Mouse (Mus musculus) heart, postnatal 14 days (tissue): ENCODE measurements at regions not wholly inside any gene's neighbourhood (a gene's known extent, or its start where the extent isn't known, plus 50 kb on each side); places are given as distances from the start of the nearest gene placed in this dataset.

Experiments used
- DNase-seq, 2 experiments: peaks; one replicate each; pipeline ENCODE4 v3.0.0; 2021 to 2022
- intact Hi-C: fragments of 180-260 bp; cut with DNase I; formaldehyde crosslinking; loops from one replicate; pipeline ENCODE4 v1.15.1; 2025

DNA sequence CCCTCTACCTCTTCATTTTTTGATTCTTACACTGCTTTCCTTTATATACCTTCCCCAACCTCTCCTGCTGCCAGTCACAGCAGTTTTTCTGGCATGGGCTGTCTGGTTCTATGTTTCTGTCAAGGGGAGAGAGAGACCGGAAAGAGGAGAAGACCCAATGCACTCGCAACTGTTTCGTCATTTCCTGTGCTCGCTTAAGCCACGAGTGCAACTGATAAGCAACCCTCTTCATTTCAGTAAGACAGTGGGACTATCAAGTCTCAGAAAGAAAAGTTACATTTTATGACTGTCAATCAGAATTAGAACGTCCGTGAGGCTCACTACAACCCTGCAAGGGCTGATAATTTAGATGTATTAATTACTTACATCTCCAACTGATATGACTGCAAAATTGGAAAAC, 312.2 kb downstream of the Etnk1 start:
- intact Hi-C loops, result no loop called here

DNA sequence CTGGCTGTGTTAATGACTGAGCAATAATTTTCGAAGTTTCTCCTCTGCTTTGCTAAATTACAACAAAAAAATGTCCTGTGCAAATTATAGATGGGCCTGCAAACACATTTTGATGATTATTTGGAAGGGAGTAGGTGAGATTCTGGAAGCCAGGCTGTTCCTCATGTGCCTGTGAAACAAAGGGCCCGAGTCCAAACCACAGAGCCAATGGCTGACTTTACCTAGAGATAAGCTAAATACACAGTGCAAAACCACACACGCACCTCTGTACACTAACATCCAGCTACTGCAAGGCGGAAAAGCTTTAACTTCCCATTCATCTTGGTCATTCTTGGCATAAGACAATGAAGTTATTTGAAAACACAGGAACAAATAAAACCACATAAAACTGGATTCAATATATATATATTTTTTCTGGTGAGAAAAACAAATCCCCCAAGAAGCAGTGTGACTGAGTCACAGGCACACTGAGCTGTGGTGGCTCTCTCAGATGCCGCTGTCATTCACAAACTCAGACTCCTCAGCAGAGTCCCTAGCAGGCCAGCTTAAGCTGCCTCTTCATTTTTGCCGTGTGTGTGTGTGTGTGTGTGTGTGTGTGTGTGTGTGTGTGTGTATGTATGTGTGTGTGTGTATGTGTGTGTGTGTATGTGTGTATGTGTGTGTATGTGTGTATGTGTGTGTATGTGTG, 312.8 kb downstream of the Etnk1 start:
- no peak for DNase-seq
- intact Hi-C loops, result no loop called here

More for the DNA sequence above, 312.2 kb downstream of the Etnk1 start:
- DNase-seq, result no peak

DNA sequence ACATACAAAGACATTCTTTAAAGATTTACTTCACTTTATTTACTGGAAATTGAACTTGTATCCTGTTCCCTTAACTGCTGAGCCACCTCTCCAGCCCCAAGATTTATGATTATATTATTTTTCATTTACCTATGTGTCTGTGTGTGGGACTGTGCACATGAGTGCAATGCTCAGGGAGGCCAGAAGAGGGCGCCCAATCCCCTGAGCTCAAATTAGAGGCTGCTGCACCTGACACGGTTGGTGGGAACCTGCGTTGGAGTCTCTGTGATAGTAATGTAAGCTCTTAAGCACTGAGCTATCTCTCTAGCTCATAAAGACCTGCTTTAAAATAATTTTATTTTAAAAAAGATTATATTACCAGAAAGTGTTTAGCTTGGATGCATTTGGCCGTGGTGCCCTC, 315.3 kb downstream of the Etnk1 start:
- intact Hi-C loops, result no loop called here
- no peak for DNase-seq

DNA sequence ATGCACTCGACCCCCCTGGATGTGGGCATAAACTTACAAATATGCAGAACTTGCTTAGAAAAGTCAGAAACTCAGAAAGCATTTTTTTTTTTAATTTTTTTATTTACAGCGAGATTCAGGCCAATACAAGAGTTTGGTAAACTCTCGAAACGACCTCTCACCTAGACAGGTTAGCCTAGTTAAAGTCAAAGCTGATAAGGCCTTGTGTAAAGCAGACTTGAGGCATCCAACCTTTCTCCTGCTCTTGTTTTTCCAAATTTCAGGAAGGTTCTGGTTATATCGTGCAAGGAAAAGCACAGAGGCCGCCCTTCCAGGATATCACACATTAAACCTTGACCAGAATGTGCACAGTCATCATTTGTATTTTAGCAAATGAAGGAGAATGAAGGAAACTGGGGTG, 315.8 kb downstream of the Etnk1 start:
- intact Hi-C loops, result no loop called here
- no peak for DNase-seq

DNA sequence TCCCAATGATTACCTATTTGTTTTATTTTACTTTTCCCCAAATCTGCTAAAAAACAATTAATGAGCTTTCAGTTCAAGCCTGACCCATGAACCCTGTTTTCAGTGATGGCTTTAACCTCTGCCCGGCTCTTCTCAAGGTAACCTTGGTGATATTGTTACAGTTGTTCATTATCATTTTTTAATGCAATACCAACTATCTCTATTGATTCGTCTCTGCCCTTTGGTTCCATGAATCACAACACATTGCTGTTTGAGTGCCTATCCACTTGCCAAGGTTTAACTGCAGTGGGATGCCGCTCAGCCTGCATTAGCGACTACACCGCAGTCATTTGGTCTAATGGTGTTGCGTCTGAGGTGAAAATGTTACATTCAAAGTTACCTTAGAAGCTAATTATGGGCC, 317.9 kb downstream of the Etnk1 start:
- DNase-seq, result no peak
- intact Hi-C loops, result no loop called here

DNA sequence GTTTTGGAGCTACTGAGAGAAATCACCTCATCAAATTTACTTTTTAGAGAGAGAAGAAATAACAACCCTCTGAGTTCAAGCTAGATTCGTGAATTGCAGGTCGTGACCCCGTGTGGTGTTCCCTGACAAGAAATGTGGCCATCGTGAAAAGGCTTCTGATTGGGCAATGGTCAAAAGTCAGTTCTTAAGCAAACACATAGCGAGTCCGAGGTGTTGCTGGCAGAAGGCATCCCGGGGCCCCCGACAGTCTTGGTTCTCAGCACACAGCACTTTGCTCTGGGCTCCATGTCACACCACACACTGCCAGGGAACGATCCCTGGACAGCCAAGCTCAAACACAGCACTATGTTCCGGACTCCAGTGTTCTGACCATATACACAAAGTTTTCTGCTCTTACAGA, 320.0 kb downstream of the Etnk1 start:
- intact Hi-C loops, result no loop called here
- no peak for DNase-seq

DNA sequence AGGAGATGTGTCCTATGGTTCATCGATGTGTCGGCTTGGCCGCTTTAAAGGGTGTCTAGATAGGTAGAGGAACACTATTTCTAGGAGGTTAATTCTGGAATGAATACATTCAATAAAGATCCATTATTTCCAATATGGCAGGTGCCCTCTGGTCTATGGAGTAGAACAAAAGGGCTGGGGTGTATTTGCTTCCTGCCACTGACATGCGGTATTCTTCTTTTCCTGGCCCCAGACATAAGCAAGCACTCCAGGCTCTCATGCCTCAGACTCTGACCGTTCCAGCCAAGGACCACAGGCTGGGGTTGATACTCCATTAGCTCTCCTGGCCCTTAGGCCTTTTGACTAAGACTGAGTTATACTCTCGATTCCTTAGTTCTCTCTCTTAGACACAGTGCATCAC, 323.0 kb downstream of the Etnk1 start:
- no peak for DNase-seq

DNA sequence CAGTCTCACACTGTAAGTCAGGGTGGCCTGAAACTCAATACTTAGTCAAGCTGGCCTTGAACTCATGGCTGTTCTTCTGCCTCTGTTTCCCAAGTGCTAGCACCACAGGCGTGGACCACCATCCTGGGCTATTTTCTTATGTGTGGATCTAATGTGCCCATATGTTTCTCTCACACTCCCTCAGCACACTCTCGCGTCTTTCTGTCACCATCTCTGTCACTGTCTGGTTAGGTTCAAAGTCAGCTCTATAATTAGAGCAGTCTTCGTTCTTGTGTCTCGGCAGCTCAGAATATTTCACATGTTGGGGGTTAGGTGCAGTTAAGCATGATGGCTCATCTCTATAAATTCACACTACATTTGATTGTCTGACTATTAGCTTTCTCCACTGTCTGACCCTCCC, 324.4 kb downstream of the Etnk1 start:
- DNase-seq, result no peak
- intact Hi-C loops, result no loop called here

More for the DNA sequence above, 323.0 kb downstream of the Etnk1 start:
- intact Hi-C loops, result no loop called here

DNA sequence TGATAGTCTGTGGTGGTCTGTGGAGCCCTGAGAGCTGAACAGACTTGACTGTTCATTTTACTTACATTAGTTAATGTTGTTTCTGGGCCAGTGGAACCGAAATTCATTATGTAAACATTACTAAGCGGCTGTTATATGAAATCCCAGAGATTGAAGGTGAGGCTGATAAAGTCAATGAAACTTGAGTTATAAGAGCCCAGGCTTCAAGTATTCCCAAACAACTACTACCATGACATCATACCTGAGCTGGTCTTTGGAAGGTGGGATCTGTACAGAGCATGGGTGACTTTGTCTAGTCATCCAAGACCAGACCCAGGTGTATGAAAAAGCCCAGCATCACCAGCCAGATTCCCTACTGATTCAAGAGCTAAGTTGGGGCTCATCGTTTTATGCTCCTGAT, 326.5 kb downstream of the Etnk1 start:
- intact Hi-C loops, result no loop called here
- no peak for DNase-seq

DNA sequence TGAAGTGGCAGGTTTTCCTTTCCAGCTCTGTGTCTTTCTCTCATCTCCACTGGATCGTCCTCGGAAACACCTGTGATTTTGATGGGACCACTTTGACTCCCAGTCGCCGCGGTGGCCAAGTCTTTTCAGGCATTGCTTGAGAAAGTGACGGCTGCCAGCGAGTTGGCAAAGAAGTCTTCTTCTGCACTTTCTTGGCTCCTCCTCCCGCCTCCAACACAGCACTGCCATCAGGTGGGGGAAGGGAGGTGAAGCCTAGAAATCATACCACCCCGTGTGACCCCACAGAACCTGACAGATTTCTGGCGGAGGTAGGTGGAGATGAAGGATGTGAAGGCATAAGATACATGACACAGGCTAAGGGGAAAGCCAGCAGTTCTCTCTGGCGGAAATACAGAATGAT, 327.3 kb downstream of the Etnk1 start:
- no peak for DNase-seq
- intact Hi-C loops, result no loop called here

DNA sequence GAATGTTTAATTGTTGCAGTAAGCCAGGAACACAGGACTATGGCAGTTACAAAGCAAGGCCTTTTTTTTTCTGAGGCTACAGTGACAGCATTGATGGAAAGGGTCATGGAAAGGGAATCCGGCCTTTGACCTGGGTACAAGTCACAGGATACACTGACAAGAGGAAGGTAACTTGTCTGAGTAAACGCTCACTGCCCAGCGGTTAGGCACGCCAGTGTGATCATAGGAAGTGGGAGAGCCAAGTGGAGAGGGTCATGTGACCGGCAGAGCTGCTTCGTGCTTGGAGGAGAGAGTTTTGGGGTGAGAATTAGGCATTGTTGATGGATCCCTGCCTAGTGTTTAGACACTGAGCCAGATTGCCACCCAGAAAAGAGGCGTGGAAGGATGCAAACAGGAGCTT, 327.9 kb downstream of the Etnk1 start:
- DNase-seq, result no peak

DNA sequence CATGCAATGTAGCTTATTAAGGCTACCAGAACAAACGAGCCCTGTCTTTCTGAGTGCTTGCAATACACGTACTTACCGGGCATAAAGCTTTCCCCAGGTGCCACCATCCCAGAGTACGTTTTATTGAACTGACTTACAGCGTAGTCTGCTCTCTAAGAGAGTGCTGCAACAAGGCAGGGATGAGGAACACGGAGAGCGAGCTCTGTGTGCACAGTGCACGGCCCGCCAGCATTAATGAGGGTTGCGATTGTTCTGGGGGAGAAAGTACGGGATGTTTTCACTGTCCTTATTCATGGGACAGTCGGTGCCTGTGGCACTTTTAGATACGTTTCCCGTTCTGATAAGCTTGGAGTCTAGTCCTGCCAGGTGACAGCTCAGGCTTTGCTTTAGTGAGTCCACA, 331.7 kb downstream of the Etnk1 start:
- DNase-seq, result no peak
- intact Hi-C loops, result no loop called here

More for the DNA sequence above, 327.9 kb downstream of the Etnk1 start:
- intact Hi-C loops, result no loop called here

DNA sequence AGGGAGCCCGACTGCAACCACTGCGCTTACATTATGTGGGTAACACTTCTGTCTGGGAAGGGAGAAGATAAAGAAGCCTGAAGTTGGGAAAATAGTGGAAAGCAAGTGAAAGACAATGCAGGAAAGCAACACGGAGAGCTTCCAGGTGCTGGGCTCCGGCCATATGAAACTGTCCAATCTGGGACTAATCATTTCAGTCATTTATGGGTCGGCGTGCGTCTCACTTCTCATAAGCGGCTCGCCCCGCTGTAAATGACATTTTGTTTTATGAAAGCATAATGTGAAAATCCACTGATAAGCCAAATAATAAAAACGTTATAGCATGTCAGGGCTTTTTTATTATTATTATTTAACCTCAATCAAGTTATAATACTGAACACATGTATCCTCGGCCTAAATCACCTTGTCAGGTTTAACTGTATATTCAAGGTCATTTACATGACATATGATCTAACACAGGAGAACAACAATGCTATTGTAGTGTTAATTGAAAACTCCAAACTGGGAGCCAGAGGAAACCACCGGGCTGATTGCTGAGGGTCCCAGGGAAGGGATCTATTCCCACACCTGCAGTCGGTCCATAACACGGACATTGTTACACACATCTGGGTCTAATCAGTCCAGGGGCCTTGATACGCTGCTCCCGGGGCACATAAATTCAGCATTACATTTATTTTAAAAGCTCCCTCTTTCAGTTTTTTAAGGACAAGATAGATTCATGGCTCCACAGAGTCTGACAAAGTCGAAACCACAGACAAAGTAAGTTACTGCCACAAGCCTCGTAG, 332.4 kb downstream of the Etnk1 start:
- intact Hi-C loops, result no loop called here
- DNase-seq, result no peak

DNA sequence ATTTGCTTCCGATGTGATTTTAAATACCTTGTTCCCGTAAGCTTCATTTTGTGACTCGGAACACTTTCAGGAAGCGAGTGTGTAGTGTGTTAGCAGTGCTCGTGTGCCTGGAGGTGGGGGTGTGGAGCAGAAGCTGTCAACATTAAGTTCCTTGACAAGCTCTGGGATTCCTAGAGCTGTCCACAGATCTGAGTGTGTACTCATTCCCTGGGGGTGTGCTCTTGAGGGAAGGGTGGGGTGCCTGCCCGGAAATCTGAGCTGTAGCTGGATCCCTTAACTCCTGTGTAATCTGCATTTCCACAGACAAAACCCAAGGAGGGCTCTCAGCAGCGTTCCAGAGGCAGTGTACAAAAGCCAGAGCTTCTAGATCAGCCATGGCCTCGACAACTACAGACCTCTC, 335.8 kb downstream of the Etnk1 start:
- intact Hi-C loops, result no loop called here
- no peak for DNase-seq

DNA sequence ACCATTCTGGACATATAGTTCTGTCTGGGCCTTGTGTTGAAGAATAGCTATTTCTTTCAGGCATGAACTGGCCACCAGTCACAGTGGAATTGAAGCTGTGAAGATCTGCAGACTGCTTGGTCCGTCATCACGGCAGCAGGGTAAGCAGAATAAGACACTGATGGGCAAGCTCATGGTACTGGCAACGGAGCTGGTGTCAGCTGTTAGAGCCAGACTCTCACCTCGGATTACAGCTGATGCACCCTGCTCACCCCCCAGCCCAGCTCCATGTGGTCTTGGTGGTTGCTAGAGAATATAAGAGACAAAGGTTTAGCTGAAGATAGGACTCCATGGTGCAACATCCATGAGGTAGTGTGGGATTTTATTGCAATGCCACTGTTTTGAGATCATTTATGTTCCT, 336.9 kb downstream of the Etnk1 start:
- intact Hi-C loops, result no loop called here
- no peak for DNase-seq

DNA sequence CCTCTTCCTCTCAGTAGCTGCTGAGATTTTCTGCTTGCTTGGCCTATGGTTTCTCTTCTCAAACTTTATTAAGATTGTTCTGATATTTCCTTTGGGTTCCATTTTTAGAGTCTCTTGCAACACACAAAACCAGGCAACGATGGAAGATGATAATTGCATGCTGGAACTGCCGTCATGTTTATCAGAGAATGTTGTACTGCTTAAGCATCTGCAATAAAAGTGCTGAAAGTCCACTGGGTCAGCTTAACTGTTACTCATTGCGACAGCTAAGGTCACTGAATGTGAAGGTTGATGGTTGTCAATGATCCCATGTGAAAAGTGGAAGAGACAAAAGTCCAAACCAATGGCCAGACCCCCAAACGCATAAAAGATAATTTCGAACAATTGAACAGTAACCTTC, 346.4 kb downstream of the Etnk1 start:
- intact Hi-C loops, result no loop called here

DNA sequence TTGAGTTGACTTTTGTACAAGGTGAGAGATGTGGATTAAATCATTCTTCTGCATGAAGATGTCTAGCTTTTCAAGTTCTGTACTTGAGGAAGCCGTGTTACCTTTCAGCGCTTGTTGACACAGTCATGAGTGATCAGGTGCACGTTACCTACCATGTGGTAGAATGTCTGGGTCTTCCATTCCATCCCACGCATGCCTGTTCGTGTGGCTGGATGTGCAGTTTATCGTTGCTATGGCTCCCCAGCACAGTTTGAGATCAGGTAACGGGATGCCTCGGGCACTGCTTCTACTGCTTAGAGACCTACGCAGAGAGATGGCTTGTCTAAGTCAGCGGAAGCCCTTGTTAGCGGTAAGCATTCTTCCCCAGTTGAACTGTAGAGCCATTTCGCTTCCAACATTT, 348.1 kb downstream of the Etnk1 start:
- no peak for DNase-seq
- intact Hi-C loops, result no loop called here

More for the DNA sequence above, 346.4 kb downstream of the Etnk1 start:
- DNase-seq, result no peak

DNA sequence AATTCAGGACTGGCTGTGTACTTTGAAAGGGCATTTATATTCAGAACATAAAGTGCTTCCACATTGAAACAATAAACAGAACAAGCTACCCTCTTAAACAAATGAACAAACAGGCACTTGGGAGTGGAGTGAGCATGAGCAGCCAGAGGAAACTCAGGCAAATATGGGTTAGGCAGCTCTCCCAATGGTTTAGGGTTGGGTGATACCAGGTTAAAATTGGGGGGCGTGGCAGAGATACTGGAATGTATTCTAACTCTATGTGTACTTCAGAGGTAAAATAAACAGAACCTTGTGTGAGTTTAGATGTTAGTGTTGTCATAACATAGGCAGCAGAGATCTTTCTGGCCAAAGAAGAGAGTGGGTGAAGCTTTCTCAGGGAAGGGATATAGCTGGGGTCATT, 349.7 kb downstream of the Etnk1 start:
- intact Hi-C loops, result no loop called here
- no peak for DNase-seq

DNA sequence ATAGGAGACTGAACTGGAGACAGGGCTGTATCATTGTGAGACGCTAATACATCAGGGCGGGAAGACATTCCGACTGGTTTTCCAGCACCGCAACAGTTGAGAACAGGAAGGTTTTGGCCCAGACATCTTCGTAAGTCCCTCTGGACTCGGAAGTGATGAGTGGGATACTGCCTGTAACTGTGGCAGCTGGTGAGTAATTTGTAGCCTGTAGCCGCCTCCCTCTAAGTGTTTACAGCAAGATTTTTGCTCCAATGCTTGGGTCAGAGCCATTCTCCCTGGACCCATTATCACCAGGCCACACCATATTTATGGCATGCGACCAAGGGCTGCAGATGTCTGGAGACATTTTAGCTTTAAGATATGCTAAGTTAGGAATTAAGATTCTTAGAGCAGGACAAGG, 351.5 kb downstream of the Etnk1 start:
- peak; percentile 27 to 36 for DNase-seq
- intact Hi-C loops, result no loop called here

DNA sequence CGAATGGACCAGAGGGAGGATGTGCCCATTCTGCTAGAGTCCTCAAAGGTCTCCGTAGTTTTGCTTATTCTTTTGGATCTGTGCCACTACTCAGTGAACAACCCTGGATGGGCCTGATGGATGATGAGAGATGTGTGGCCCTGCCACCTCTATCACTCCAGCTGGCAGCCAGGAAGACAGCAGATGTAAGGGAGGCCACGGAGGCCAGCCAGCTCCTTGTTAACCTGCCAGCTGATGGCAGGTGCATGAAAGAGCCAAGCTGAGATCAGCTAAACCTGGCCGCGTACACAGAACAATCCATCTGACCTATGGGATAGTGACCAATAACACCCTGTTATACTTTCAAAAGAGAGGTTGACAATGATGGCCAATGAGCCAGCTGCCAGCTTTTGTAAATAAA, 352.6 kb downstream of the Etnk1 start:
- no peak for DNase-seq
- intact Hi-C loops, result no loop called here

DNA sequence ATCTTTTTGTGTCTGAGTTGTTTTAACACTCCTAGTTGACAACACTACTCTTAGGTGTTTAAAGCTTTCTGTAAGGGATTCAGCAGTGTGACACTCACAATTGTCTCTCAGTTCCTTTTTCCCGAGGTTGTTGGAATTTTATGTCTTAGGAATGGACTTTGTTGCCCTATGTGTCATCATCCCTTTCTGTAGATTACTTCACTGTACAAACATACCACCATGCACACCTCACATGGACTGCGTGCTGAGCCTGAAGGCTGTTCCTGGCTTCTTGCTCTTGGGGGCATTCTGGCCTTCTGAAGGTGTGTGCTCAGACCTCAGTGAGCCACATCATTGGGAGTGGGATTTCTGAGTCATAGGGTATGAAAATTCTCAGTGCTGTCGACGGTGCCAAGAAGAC, 358.1 kb downstream of the Etnk1 start:
- no peak for DNase-seq
- intact Hi-C loops, result no loop called here

DNA sequence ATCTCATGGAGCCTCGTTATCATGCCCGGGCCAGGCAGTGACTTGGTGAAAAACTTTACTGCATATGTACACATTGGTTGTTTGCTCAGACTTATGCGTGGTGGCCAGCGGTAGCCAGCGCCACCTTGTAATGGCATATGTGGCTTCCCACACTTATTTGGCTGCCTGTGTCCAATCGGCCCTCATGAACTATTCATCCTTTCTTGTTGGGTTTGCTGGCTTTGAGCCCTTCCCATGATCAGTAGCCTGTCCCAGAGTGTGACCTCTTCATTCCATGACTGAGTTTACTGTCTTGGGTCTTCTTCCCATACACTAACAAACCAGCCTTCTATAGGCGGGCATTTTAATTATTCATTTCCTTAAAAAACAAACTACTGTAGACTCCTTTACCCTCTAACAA, 361.9 kb downstream of the Etnk1 start:
- intact Hi-C loops, result no loop called here
- DNase-seq, result no peak
